Mouse (Mus musculus): ENCODE results near the gene Rabif. TPM values are rescaled to one million over a fixed set of nuclear protein-coding genes. Genes with fewer than 3 reads are reported as not detected.

Gene Rabif
- 9.1 and 10.6 TPM in 2 replicates for polyA plus RNA-seq (2012; rRNA removed)

GRCm38 (mm10) chr1:134494428-134495215 lies at the start of gene Rabif:
Rabif (plus strand) TSS chr1:134494648.

GRCm38 (mm10) chr1:134454904-134455824 lies 39.3 kb upstream of the Rabif start, which contains the start of gene Klhl12:
Klhl12 (plus strand) TSS chr1:134455531.

DNA sequence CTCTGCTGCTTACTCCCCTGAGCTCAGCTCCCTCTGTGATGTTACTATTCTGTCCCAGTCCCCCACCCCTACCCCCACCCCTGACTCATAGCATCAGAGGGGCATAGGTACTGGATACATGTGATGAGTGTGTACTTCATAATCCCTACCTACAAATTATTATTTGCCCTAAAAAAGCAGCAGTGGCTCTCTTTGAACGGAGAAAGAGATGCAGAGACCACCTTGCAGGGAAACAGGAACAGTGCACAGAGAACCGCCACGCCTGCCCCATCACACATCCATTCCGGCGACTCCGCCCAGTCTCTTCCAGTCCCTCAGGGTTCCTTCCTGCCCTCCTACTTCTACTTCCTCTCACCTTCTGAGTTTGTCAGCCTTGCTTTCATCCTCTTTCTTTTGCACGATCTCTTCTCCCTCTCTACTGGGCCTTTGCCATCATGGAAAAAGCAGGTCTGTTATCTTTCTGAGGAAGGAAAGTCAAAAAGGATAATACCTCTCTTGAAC lies 55.2 kb downstream of the Rabif start, which contains the start of gene Mgat4e:
TSS of gene Mgat4e (minus strand) at position 51 of the 501 bp plus-strand sequence.

Other genes with a start within 250 kb of the Rabif start
- 0.13 and 3.1 TPM in 2 replicates for gene Myog, start 204.7 kb upstream of the Rabif start, polyA plus RNA-seq (2012; rRNA removed)
- 1.1 and 1.3 TPM in 2 replicates for gene Ppfia4, start 161.7 kb upstream of the Rabif start, polyA plus RNA-seq (2012; rRNA removed)
- gene Tmem183a, start 132.7 kb upstream of the Rabif start, polyA plus RNA-seq (2012; rRNA removed) = 33.1 and 35.2 TPM in 2 replicates
- not detected in 2 replicates for gene 4933406M09Rik, start 108.7 kb upstream of the Rabif start, polyA plus RNA-seq (2012; rRNA removed)
- gene Cyb5r1, start 89.1 kb upstream of the Rabif start, polyA plus RNA-seq (2012; rRNA removed) = 13.1 and 15.8 TPM in 2 replicates
- gene Adipor1, start 79.3 kb upstream of the Rabif start, polyA plus RNA-seq (2012; rRNA removed) = 54.1 and 63.2 TPM in 2 replicates
- 18.0 and 21.3 TPM in 2 replicates for gene Klhl12, start 39.1 kb upstream of the Rabif start, polyA plus RNA-seq (2012; rRNA removed)
- not detected in 2 replicates for gene Mgat4e, start 55.0 kb downstream of the Rabif start, polyA plus RNA-seq (2012; rRNA removed)
- 1.8 and 2.0 TPM in 2 replicates for gene Kdm5b, start 65.5 kb downstream of the Rabif start, polyA plus RNA-seq (2012; rRNA removed)
- gene Syt2, start 152.0 kb downstream of the Rabif start, polyA plus RNA-seq (2012; rRNA removed) = 0.05 and 0.07 TPM in 2 replicates

Measured in liver, embryonic 14 days (tissue).